Mouse (Mus musculus): ENCODE results near the gene Prrc2b.

DNA sequence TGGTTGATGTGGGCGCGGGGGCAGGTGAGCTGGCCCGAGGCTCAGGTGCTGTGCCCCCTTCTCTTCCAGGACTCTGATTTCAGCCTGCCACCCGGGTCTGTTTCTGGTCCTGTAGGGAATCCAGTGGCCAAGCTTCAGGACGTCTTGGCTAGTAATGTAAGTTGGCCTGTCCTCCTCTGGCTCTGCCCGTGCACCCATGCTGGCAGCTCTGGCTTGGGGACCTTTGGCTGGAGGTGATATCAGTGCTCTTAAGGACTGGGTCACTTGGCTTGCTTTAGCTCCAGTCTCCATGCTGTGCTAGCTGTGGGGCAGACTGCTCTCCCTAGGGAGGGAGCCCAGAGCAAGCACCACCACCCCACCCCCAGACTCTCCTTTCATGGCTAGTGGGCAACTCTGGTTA is 69.1 kb downstream of the Prrc2b start:
- TF ChIP-seq CTCF (IDR thresholded peaks at IDR 0.05; ENCODE audit: low read depth) = no peak
- TF ChIP-seq EP300 (optimal IDR thresholded peaks at IDR 0.05) = no peak

Measured in stomach, postnatal 0 days (tissue).